Mouse (Mus musculus) embryonic facial prominence, embryonic 14.5 days (tissue): ENCODE data around the gene Ppie. TPM values are rescaled to one million over a fixed set of nuclear protein-coding genes. Genes with fewer than 3 reads are reported as not detected.
"Not testable (repeated sequence)": the region's sequence is repeated elsewhere in the genome, so short reads cannot be mapped to it uniquely, and the experiment has no call there.

Source experiments
- ATAC-seq: fragments of 200-750 bp; cut with Nextera tagmentation; 2 replicates; pipeline ENCODE4 v1.8.0; 2017; ENCODE audit warnings: low read depth, moderate number of reproducible peaks, moderate TSS enrichment
- DNase-seq: peaks from one replicate; pipeline ENCODE4 v3.0.0-alpha.2; 2015; ENCODE audit warnings: low spot score
- H3K27ac ChIP-seq: fragments of 300-500 bp; sonication (generic); replicated peaks from 2 replicates; pipeline ENCODE4 v1.5.1; 2014; ENCODE audit warnings: low read depth, mild to moderate bottlenecking, low read length, moderate library complexity
- H3K27me3 ChIP-seq: fragments of 300-500 bp; sonication (generic); replicated peaks from 2 replicates; pipeline ENCODE4 v1.6.1; 2014; ENCODE audit warnings: low read length; ENCODE audit not compliant: control insufficient read depth, insufficient read depth
- H3K36me3 ChIP-seq: fragments of 300-500 bp; sonication (generic); 2 replicates; pipeline ENCODE4 v1.6.1; 2014; ENCODE audit warnings: low read length, mixed read lengths; ENCODE audit not compliant: control insufficient read depth, insufficient read depth
- H3K4me1 ChIP-seq: fragments of 300-500 bp; sonication (generic); 2 replicates; pipeline ENCODE4 v1.6.1; 2014; ENCODE audit warnings: antibody characterized with exemption, low read length; ENCODE audit not compliant: control insufficient read depth, insufficient read depth
- H3K4me2 ChIP-seq: fragments of 300-500 bp; sonication (generic); 2 replicates; pipeline ENCODE4 v1.6.1; 2014; ENCODE audit warnings: low read depth, mild to moderate bottlenecking, low read length, moderate library complexity, mixed read lengths
- H3K4me3 ChIP-seq: fragments of 300-500 bp; sonication (generic); 2 replicates; pipeline ENCODE4 v1.5.1; 2014; ENCODE audit warnings: low read depth, mild to moderate bottlenecking, low read length
- H3K9ac ChIP-seq: fragments of 300-500 bp; sonication (generic); 2 replicates; pipeline ENCODE4 v1.6.1; 2014; ENCODE audit warnings: low read depth, mild to moderate bottlenecking, low read length, moderate library complexity, mixed read lengths
- H3K9me3 ChIP-seq: fragments of 300-500 bp; sonication (generic); 2 replicates; pipeline ENCODE4 v1.6.1; 2016; ENCODE audit warnings: low read length; ENCODE audit not compliant: control insufficient read depth
- WGBS: fragments of 180-500 bp; shearing (Covaris S2); extraction: QIAGEN DNeasy Blood & Tissue Kit; methylation state at CpG from one replicate; pipeline ENCODE4 v1.1.7; 2014; 5-methylcytosine and 5-hydroxymethylcytosine counted together
- polyA plus RNA-seq: library from polyadenylated mRNA; unstranded; fragments of >200 nt; fragmentation: Nextera tagmentation; extraction: Ambion mirVana; gene quantifications from 2 replicates; pipeline ENCODE4 v1.2.1, GENCODE M21; 2014

The Ppie gene
- polyA plus RNA-seq, 1 experiment from 2014 or later, result 77.8 TPM

DNA sequence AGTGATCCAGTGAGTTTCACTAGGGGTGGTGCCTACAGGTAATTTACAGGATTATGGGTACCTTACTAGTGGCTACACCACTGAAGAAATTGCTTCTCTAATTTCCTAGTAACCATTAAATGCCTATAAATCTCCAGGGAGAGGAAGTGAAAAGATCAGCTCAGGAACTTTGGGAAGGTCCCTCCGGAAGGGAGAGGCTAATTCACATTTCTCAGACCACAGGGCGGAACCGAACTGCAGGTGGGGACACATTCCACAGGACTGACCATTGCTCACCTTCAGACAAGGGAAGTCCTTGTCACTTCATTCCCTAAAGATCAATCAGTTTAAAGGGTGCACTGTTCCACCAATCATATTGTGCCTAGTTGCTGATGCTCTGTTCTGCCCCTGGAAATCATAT, 21.5 kb upstream of the Ppie start:
- not testable (repeated sequence) for H3K36me3 ChIP-seq, H3K9ac ChIP-seq, H3K4me3 ChIP-seq, H3K4me1 ChIP-seq, H3K27ac ChIP-seq, DNase-seq, H3K4me2 ChIP-seq, ATAC-seq, H3K9me3 ChIP-seq, H3K27me3 ChIP-seq
- 80% methylated on average over 3 of the region's 3 CpGs for WGBS

DNA sequence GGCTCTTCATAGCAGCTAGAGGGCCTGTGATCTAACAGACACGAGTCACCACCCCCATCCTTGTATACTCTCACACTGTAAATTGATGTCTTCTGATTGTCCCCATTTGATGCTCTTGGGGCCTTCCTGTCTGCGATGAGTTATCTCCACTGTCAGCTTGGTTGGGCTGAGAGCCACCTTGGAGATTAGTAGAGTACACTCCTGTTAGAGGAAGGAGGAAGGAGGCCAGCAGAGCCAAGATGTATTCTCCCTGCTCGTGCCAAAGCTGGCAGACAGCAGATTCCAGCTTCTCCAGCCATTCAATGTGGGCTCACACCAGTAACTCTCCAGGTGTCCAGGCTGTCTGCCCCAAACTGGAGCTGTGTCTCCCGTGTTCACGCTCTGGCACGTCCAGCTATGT, 20.8 kb upstream of the Ppie start:
- 79% methylated on average over 6 of the region's 6 CpGs for WGBS
- Histone ChIP-seq H3K36me3 (no peaks in the 10 kb centered on the region), H3K4me1 (peaks cover 4% of the 10 kb centered on the region; the same call in 1 of the 2 replicates), H3K27me3 (no peaks in the 10 kb centered on the region), H3K4me3 (no peak overlapping the region), H3K4me2 (no peak overlapping the region), H3K9ac (no peak overlapping the region), H3K9me3 (no peaks in the 10 kb centered on the region), H3K27ac (no peak overlapping the region)
- DNase-seq, result no peak
- no peak for ATAC-seq

DNA sequence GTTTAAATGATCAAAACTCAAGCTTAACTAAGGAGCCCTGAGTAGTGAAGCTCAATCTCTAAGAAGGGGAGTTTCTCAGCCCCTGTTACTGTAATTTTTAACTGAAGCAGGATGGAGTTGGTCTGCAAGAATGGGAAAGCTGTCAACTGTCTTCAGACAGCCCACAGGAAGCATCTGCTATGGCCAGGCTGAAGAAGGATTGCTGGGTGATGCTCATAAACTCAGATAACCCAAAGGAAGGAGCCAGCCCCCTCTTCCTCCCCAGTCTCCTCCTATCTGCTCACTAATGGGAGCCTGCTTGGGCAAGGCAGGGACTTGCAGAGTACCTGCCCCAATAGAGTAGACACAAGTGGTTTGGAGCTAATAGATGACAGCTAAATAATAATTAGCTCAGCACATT, 16.1 kb upstream of the Ppie start:
- Histone ChIP-seq H3K9me3 (no peaks in the 10 kb centered on the region), H3K27ac (no peak overlapping the region), H3K4me3 (no peak overlapping the region), H3K36me3 (no peaks in the 10 kb centered on the region), H3K9ac (no peak overlapping the region), H3K27me3 (no peaks in the 10 kb centered on the region), H3K4me2 (no peak overlapping the region), H3K4me1 (no peaks in the 10 kb centered on the region)
- no peak for ATAC-seq
- DNase-seq, result no peak

DNA sequence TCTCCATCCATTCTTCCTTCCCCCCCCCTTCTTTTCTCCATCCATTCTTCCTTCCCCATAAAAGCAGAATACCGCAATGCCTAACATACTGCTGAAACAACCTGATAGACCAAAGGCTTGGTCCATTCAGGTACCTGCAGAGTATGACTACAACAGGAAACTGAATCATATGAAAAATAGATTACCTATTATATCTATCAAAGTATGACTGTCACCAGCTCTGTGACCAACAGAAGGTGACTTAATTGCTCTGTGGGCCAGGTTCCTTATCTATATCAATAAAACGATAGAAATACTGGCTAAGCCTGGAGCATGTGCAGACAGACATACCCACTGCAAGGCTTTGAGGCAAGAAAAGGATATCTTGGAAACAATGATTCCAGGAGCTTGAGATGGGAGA, 15.7 kb upstream of the Ppie start:
- no peaks in the 10 kb centered on the region for H3K9me3 ChIP-seq
- H3K27me3 ChIP-seq, result no peaks in the 10 kb centered on the region
- H3K36me3 ChIP-seq, result no peaks in the 10 kb centered on the region
- H3K4me1 ChIP-seq, result no peaks in the 10 kb centered on the region
- H3K9ac ChIP-seq, result no peak overlapping the region
- 73% methylated on average over 2 of the region's 2 CpGs for WGBS
- DNase-seq, result no peak
- no peak overlapping the region for H3K4me3 ChIP-seq
- no peak for ATAC-seq
- H3K4me2 ChIP-seq, result no peak overlapping the region
- H3K27ac ChIP-seq, result no peak overlapping the region

DNA sequence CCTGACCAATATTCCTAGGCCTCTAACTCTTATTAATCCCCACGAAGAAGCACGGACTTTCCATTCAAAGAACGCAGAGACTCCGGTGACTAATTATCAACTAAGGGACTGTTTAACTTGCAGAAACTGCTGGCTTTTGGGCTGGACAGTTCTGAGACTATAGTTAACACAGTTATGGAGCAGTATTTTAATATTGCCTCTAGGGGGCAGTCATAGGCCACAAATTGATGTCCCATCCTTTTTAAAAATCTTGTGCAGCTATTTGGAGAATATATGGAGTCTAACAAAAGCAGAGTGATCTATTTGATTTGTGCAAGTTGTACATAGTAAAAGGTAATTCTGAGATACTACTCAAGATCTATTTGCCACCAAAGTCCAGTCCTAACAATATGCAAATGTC, 15.3 kb upstream of the Ppie start:
- no peak for ATAC-seq
- Histone ChIP-seq H3K4me1 (no peaks in the 10 kb centered on the region), H3K9ac (no peak overlapping the region), H3K4me3 (no peak overlapping the region), H3K27me3 (no peaks in the 10 kb centered on the region), H3K9me3 (no peaks in the 10 kb centered on the region), H3K4me2 (no peak overlapping the region), H3K36me3 (no peaks in the 10 kb centered on the region), H3K27ac (no peak overlapping the region)
- WGBS, result 28% methylated on average over 4 of the region's 4 CpGs
- peak; percentile 61 for DNase-seq

DNA sequence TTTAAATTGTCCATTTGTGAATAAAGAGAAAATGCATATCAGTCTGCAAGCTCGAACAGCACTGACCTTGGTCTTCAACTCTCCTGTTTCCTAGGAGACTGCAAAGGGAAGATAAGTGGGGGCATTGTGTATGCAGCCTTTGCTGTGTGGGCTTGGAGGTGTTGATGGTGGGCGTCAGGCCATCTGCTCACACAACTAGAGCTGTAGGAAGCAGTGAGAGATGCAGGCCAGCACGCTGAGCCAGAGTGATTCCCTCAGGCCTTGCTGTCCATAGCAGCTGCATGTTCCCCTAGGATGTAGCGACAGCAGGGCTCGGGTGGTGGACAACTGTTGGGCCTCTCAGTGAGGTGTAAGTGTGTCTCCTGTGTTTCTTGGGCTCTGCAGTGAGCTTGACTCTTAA, 13.2 kb upstream of the Ppie start:
- no peaks in the 10 kb centered on the region for H3K9me3 ChIP-seq
- ATAC-seq (no peak), DNase-seq (no peak)
- H3K4me2 ChIP-seq, result no peak overlapping the region
- H3K36me3 ChIP-seq, result no peaks in the 10 kb centered on the region
- no peaks in the 10 kb centered on the region for H3K4me1 ChIP-seq
- H3K27ac ChIP-seq, result no peak overlapping the region
- H3K9ac ChIP-seq, result no peak overlapping the region
- H3K27me3 ChIP-seq, result no peaks in the 10 kb centered on the region
- H3K4me3 ChIP-seq, result no peak overlapping the region
- 55% methylated on average over 5 of the region's 5 CpGs for WGBS

DNA sequence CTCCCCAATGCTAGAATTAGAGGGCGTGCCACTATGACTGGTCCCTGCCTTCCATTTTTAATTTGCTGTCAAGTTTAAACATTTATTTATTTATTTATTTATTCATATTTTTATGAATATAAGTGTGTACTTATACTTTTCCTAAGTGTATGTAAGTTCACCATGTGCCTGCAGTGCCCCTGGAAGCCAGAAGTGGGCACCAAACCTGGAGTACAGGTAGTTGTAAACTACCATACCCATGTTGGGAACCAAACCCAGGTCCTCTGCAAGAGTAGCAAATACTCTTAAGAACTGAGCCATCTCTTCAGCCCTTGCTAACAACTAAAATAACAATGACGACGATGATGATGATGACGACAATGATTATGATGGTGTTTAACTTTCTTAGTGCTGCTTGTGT, 12.3 kb upstream of the Ppie start:
- H3K36me3 ChIP-seq, result no peaks in the 10 kb centered on the region
- no peaks in the 10 kb centered on the region for H3K4me1 ChIP-seq
- H3K9me3 ChIP-seq, result no peaks in the 10 kb centered on the region
- DNase-seq (no peak), ATAC-seq (no peak)
- no peak overlapping the region for H3K9ac ChIP-seq
- no peak overlapping the region for H3K27ac ChIP-seq
- H3K4me3 ChIP-seq, result no peak overlapping the region
- H3K4me2 ChIP-seq, result no peak overlapping the region
- WGBS, result 76% methylated on average over 4 of the region's 4 CpGs
- no peaks in the 10 kb centered on the region for H3K27me3 ChIP-seq

DNA sequence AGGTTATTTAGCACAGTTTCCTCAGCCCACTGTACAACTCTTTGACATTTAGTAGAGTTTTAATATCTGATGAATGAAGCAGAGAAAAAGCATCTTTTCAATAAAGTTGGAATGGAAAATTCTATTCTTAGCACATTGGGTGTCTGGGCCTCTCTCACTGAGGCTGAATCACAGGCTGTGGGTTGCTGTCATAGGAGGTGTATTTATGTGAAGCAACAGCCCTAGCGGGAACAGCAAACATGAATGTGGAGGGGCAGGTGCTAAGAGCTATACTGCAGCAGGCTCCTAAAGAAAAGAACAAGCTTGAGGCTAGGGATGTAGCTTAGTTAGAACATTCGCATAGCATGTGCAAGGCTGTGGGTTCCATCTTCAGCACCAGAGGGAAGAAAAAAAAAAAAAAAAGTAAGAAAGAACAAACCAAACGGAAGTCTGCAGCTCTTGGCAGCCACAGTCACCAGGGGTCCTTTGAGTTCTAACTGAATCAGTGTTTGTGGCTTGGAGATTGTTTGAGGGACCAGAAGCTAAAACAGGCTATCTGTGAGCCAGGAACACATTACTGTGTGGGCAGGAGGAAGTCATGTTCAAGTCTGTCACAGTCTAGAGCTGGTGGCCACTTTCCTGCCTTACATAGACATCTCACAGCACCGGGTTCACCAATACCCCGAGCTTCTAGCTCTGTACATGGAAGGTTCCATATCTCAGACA, 7.8 kb upstream of the Ppie start:
- no peak for ATAC-seq
- Histone ChIP-seq H3K9me3 (no peaks in the 10 kb centered on the region), H3K4me2 (no peak overlapping the region), H3K9ac (no peak overlapping the region), H3K4me1 (no peaks in the 10 kb centered on the region), H3K27ac (no peak overlapping the region), H3K36me3 (no peaks in the 10 kb centered on the region), H3K4me3 (no peak overlapping the region), H3K27me3 (no peaks in the 10 kb centered on the region)
- DNase-seq, result no peak
- WGBS, result 70% methylated on average over 5 of the region's 5 CpGs

DNA sequence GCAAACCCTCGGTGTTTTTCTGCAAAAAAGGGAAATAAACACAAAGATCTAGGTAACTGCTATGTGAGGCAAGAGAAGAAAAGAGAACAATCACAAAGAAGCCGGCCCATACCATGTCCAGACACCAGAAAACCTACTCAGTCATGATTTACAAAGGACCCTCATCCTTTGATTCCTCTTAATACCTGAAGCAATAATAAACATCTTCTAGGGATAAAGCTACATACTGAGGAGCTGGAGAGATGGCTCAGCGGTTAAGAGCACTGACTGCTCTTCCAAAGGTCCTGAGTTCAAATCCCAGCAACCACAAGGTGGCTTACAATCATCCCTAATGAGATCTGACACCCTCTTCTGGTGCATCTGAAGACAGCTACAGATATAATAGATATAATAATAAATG, 2.2 kb downstream of the Ppie start:
- Histone ChIP-seq H3K36me3 (peaks cover 40% of the 10 kb centered on the region), H3K27ac (no peak overlapping the region), H3K27me3 (no peaks in the 10 kb centered on the region), H3K9ac (no peak overlapping the region), H3K4me3 (no peak overlapping the region), H3K9me3 (no peaks in the 10 kb centered on the region), H3K4me2 (no peak overlapping the region), H3K4me1 (peaks cover 16% of the 10 kb centered on the region)
- 86% methylated on average over 3 of the region's 3 CpGs for WGBS
- DNase-seq, result no peak
- ATAC-seq, result no peak
